Mouse (Mus musculus): Measurements from ENCODE around the gene Inpp5d. TPM values are rescaled to one million over a fixed set of nuclear protein-coding genes. Genes with fewer than 3 reads are reported as not detected.
"Not testable (repeated sequence)": the region's sequence is repeated elsewhere in the genome, so short reads cannot be mapped to it uniquely, and the experiment has no call there.

The Inpp5d gene
- polyA plus RNA-seq, 1 experiment, result 202 TPM

DNA sequence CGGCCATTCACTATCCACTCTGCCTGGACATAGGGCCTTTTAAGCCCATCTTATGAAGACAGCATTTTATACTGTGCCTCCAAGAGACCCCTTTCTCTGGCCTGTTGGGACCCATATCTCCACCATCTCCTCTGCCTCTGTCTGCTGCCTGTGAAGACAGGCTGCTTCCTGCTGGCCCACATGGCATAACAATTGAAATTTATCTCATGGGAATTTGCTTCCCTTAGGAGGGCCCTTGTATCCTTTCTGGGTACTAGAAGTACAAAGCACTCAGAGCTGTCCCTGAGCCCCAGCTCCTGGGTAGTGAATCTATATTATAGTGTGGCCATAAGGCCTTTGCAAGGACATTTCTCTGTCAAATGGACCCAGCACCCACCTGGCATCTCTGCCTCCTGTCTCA is 40.6 kb downstream of the Inpp5d start:
- TF ChIP-seq CTCF (IDR thresholded peaks at IDR 0.05; ENCODE audit: low read depth, low read length), result no peak
- no peak for TF ChIP-seq POLR2A (IDR thresholded peaks at IDR 0.05; ENCODE audit: borderline replicate concordance, low read depth, low read length)
- H3K4me1 ChIP-seq (ENCODE audit: control insufficient read depth, insufficient read depth, low read length), result peaks cover 41% of the 10 kb centered on the region

DNA sequence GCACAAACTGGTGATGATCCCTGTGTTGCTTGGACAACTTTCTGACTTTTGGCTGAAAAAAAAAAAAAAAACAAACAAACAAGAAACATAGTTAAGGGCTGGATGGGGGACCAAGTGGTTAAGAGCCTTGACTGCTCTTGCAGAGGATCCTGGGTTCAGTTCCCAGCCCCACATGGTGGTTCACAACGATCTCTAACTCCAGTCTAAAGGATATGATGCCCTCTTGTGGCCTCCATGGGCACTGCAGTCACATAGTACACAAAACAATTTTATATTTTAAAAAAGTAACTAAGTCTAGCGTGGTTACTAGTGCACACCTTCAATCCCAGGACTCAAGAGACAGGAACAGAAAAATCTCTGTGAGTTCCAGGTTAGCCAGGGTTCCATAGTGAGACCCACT is 43.9 kb downstream of the Inpp5d start:
- Histone ChIP-seq H3K4me1 (ENCODE audit: control insufficient read depth, insufficient read depth, low read length) (peaks cover 14% of the 10 kb centered on the region), H3K27ac (ENCODE audit: insufficient read depth, low read depth, low read length) (no peak overlapping the region), H3K4me3 (ENCODE audit: insufficient read depth, low read length) (no peak overlapping the region)
- peak; percentile 79 for TF ChIP-seq CTCF (IDR thresholded peaks at IDR 0.05; ENCODE audit: low read depth, low read length)
- no peak for TF ChIP-seq POLR2A (IDR thresholded peaks at IDR 0.05; ENCODE audit: borderline replicate concordance, low read depth, low read length)

More for the DNA sequence above, 40.6 kb downstream of the Inpp5d start:
- Histone ChIP-seq H3K4me3 (ENCODE audit: insufficient read depth, low read length) (no peak overlapping the region), H3K27ac (ENCODE audit: insufficient read depth, low read depth, low read length) (no peak overlapping the region)

DNA sequence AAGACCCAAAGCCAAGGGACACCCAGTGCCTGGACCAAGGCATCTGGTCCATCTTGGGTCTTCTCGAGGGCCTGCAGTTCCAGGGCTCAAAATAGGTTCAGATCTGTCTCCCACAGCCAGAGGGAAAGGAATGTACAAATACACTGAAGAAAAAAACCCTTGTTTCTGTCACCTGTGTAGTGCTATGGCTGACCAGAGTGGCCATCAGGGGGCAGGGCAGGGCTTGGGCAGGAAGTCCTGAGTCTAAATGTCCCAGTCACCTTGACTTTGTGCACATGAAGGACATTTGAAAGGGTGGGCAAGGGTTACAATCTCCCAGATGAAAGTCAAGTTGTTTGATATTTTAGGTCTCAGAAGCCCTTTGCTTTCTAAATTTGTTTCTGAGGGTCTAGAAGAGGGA is 46.9 kb downstream of the Inpp5d start:
- Histone ChIP-seq H3K4me3 (ENCODE audit: insufficient read depth, low read length) (no peak overlapping the region), H3K27ac (ENCODE audit: insufficient read depth, low read depth, low read length) (no peak overlapping the region), H3K4me1 (ENCODE audit: control insufficient read depth, insufficient read depth, low read length) (no peaks in the 10 kb centered on the region)
- no peak for TF ChIP-seq POLR2A (IDR thresholded peaks at IDR 0.05; ENCODE audit: borderline replicate concordance, low read depth, low read length)
- no peak for TF ChIP-seq CTCF (IDR thresholded peaks at IDR 0.05; ENCODE audit: low read depth, low read length)

DNA sequence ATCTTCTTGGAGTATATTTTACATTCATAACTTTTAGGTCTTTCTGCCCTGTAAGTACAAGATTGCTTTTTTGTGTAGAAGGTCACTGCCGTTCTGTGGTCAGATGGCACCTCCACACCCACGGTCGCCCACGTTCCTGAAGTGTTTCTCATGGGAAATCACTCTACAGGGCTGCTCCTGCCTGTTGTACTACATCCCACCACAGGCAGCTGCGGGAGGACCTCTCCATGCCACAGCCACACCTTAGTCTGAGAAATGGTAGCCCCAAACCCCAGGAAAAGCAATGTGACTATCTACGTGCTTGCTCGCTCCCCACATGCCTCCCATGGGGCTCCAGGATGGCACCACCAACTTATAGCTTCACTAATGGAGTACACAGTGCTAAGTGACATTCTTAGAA is 48.2 kb downstream of the Inpp5d start:
- Histone ChIP-seq H3K4me1 (ENCODE audit: control insufficient read depth, insufficient read depth, low read length) (no peaks in the 10 kb centered on the region), H3K4me3 (ENCODE audit: insufficient read depth, low read length) (no peak overlapping the region), H3K27ac (ENCODE audit: insufficient read depth, low read depth, low read length) (no peak overlapping the region)
- TF ChIP-seq CTCF (IDR thresholded peaks at IDR 0.05; ENCODE audit: low read depth, low read length), result no peak
- no peak for TF ChIP-seq POLR2A (IDR thresholded peaks at IDR 0.05; ENCODE audit: borderline replicate concordance, low read depth, low read length)

DNA sequence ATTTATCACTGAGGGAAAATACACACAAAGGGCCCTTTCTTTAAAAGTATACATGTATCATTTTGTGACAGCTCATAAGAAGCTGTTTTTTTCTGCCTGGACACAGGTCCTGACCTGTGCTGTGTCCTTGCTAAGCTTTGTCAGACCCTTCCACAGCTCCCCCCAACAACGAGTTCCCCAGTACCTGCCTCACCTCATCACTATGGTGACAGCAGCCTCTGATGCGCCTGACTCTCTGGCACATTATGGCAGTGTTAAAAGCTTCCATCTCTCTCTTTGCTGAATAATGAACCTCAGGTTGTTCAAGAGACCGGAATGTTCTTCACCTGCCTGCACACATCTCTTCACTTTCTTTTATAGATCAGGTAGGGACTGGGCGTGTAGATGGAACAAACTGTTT is 51.4 kb downstream of the Inpp5d start:
- Histone ChIP-seq H3K4me1 (ENCODE audit: control insufficient read depth, insufficient read depth, low read length) (no peaks in the 10 kb centered on the region), H3K27ac (ENCODE audit: insufficient read depth, low read depth, low read length) (no peak overlapping the region), H3K4me3 (ENCODE audit: insufficient read depth, low read length) (no peak overlapping the region)
- no peak for TF ChIP-seq POLR2A (IDR thresholded peaks at IDR 0.05; ENCODE audit: borderline replicate concordance, low read depth, low read length)
- no peak for TF ChIP-seq CTCF (IDR thresholded peaks at IDR 0.05; ENCODE audit: low read depth, low read length)

DNA sequence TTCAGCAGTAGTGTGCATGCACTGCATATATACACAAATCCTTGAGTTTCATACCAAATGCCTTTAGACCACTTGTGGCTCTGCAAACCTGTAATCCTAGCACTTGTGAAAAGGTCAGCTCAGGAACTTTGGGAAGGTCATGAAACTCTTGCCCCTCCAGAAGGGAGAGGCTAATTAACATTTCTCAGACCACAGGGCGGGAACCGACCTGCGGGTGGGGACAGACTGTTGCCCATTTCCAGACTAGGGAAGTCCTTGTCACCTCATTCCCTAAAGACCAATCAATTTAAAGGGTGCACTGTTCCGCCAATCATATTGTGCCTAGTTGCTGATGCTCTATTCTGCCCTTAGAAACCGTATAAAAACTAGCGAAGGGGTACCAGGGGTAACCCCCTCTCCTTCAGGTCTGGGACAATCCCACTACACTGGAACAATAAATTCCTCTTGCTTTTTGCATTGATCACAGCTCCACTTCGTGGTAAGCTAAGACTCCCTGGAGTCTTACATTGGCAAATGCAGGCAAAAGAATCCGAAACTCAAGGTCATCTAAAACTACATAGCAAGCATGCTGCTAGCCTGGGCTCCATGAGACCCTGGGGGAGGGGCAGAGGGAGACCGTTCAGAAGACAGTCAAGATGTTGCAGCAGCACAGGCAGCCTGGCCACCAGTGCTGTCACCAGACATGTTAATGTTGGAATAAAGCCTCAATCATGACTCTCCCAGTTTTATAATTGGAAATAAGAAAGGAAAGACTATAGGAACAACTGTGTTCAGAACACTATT is 53.9 kb downstream of the Inpp5d start:
- no peaks in the 10 kb centered on the region for H3K4me1 ChIP-seq (ENCODE audit: control insufficient read depth, insufficient read depth, low read length)
- no peak overlapping the region for H3K4me3 ChIP-seq (ENCODE audit: insufficient read depth, low read length)
- TF ChIP-seq POLR2A (IDR thresholded peaks at IDR 0.05; ENCODE audit: borderline replicate concordance, low read depth, low read length) (no peak), CTCF (IDR thresholded peaks at IDR 0.05; ENCODE audit: low read depth, low read length) (no peak)
- no peak overlapping the region for H3K27ac ChIP-seq (ENCODE audit: insufficient read depth, low read depth, low read length)

DNA sequence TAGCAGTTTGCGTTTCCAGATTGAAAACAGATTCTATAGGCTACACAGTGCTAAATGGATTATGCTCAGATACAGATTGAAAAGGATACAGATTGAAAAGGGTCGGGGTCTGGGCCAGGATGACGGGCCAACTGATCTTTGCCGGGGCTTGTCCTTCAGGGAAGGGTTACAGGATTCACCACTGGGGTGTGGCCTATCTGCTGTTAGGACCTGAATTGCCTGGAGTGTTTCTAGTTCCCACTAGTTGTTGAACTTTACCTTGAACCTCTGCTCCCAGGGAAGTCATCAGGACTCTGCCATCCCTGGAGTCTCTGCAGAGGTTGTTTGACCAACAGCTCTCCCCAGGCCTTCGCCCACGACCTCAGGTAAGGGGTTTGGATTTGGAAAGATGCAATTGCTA is 55.9 kb downstream of the Inpp5d start:
- H3K4me1 ChIP-seq (ENCODE audit: control insufficient read depth, insufficient read depth, low read length), result no peaks in the 10 kb centered on the region
- no peak overlapping the region for H3K27ac ChIP-seq (ENCODE audit: insufficient read depth, low read depth, low read length)
- no peak overlapping the region for H3K4me3 ChIP-seq (ENCODE audit: insufficient read depth, low read length)
- TF ChIP-seq POLR2A (IDR thresholded peaks at IDR 0.05; ENCODE audit: borderline replicate concordance, low read depth, low read length) (no peak), CTCF (IDR thresholded peaks at IDR 0.05; ENCODE audit: low read depth, low read length) (no peak)

DNA sequence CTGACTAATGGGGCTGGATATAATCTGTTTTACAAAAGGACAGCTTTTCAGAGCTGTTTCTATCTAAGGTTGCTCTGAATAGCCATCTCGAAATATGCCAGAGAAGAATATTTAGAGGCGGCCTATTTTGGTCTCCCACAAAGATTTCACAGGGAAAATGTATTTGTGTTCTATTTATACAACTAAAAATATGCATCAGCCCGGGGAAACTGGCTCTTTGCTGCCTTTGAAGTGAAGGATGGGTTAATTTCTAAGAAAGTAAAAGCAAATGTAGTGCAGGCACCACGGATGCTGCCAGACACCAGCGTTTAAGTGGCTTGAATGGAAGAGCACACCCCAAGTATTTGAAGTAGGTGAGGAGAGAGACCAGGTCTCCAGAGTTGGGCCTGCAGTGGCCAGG is 59.0 kb downstream of the Inpp5d start:
- Histone ChIP-seq H3K4me3 (ENCODE audit: insufficient read depth, low read length) (no peak overlapping the region), H3K27ac (ENCODE audit: insufficient read depth, low read depth, low read length) (no peak overlapping the region), H3K4me1 (ENCODE audit: control insufficient read depth, insufficient read depth, low read length) (no peaks in the 10 kb centered on the region)
- TF ChIP-seq CTCF (IDR thresholded peaks at IDR 0.05; ENCODE audit: low read depth, low read length) (no peak), POLR2A (IDR thresholded peaks at IDR 0.05; ENCODE audit: borderline replicate concordance, low read depth, low read length) (no peak)

DNA sequence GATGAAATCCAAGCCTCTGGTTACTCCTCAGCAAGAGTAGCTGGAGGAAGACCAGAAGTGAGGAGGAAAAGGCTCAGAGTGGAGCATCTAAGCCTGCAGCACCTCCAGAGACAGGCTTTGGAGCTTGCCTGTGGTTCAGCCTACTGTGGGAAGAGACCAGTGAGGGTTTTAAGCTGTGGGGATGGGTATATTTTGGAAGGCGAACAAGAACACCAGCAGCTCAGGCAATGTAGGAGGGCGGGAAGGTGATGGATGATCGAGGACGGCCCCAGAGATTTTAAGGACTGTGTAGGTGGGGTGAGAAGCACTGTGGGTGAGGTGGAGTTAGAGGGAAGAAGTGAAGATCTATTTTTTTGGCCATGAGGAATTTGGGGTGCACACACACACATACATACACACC is 60.8 kb downstream of the Inpp5d start:
- Histone ChIP-seq H3K27ac (ENCODE audit: insufficient read depth, low read depth, low read length) (no peak overlapping the region), H3K4me1 (ENCODE audit: control insufficient read depth, insufficient read depth, low read length) (no peaks in the 10 kb centered on the region; the same call in 1 of the 2 replicates), H3K4me3 (ENCODE audit: insufficient read depth, low read length) (no peak overlapping the region)
- no peak for TF ChIP-seq POLR2A (IDR thresholded peaks at IDR 0.05; ENCODE audit: borderline replicate concordance, low read depth, low read length)
- TF ChIP-seq CTCF (IDR thresholded peaks at IDR 0.05; ENCODE audit: low read depth, low read length), result no peak

DNA sequence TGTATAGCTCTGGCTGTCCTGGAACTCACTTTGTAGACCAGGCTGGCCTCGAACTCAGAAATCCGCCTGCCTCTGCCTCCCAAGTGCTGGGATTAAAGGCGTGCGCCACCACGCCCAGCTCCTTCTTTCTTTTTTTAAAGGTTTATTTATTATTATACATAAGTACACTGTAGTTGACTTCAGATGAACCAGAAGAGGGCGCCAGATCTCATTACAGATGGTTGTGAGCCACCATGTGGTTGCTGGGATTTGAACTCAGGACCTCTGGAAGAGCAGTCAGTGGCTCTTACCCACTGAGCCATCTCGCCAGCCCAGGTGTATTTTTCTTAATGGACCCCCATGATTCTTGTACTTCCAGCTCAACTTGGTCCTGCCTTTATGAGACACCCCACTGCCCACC is 62.4 kb downstream of the Inpp5d start:
- H3K27ac ChIP-seq (ENCODE audit: insufficient read depth, low read depth, low read length); H3K4me1 ChIP-seq (ENCODE audit: control insufficient read depth, insufficient read depth, low read length); H3K4me3 ChIP-seq (ENCODE audit: insufficient read depth, low read length): not testable (repeated sequence)
